Mouse (Mus musculus): Measurements from ENCODE around the gene Pgghg. TPM values are rescaled to one million over a fixed set of nuclear protein-coding genes. Genes with fewer than 3 reads are reported as not detected.

The Pgghg gene
- polyA plus RNA-seq, 1 experiment from 2014 or later: 13.9 TPM

DNA sequence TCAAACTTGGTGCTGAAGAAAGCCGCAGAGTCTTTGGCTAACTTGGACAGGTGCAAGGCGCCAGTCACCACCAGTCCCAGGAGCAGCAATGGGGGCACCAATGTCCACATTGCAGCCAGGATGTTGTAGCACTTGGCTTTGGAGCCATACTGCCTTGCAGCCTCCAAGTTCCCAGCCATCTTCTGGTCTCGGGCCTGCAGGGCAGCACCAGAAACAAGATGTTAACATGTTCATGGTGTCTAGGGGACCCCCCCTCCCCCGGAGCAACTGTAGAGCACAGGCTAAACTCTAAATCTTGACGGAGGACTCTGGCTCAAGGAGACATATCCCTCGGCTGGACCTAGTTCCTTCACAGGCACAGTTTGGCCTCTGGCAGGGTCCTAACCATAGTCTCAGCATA, 8.1 kb downstream of the Pgghg start:
- H3K36me3 ChIP-seq: peaks cover 38% of the 10 kb centered on the region
- H3K4me3 ChIP-seq: no peak overlapping the region
- no peak overlapping the region for H3K27ac ChIP-seq (ENCODE audit: poor library complexity, severe bottlenecking)
- H3K4me1 ChIP-seq (replicated peaks): peaks cover 56% of the 10 kb centered on the region
- no peak overlapping the region for H3K4me2 ChIP-seq
- H3K9ac ChIP-seq: no peak overlapping the region
- no peak for ATAC-seq (ENCODE audit: insufficient number of reproducible peaks, low FRiP score)
- no peaks in the 10 kb centered on the region for H3K9me3 ChIP-seq (replicated peaks)
- WGBS: 87% methylated on average over 6 of the region's 6 CpGs
- H3K27me3 ChIP-seq (replicated peaks): no peaks in the 10 kb centered on the region

DNA sequence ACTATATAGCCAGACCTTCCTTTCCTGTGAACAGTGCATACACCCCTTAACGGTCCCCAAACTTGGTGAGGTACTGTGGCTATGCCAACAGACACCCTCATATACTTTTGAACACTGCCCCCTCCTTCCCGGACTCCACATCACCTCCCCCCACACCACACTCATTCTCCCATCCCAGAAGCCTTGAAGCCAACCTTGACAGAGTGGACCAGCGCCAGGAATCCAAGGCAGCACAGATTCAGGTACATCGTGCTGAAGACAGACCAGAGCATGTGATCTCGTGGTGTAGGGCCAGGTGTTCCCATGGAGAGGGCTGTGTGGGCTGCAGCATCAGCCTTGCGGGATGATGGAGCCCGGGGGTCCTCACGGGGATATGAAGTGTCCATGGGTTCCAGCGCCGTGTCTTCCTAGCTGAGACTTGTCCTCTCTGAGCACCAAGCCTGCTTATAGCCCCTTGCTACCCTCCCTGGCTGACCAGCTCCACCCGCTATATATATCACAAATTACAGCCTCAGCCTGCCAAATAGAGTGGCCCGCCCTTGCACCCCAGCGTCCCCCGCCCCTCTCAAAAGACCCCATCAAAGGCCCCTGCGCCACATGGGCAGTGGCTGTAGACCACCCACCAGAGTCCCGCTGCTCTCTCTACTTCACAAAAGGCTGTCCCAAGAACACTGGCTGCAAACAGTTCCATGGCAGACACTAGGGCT, 8.8 kb downstream of the Pgghg start, which contains the start of gene Ifitm5:
Ifitm5 (minus strand) TSS at position 468 of the 707 bp plus-strand sequence.
- no peaks in the 10 kb centered on the region for H3K9me3 ChIP-seq (replicated peaks)
- H3K4me3 ChIP-seq: no peak within 1 kb of the TSS
- ATAC-seq (ENCODE audit: insufficient number of reproducible peaks, low FRiP score): no peak
- no peaks in the 10 kb centered on the region for H3K27me3 ChIP-seq (replicated peaks)
- H3K4me1 ChIP-seq (replicated peaks): peaks cover 63% of the 10 kb centered on the region
- peak within 1 kb of the TSS; percentile 18; the same call in 1 of the 2 replicates for H3K4me2 ChIP-seq
- H3K9ac ChIP-seq: peak within 1 kb of the TSS; percentile 25; the same call in 1 of the 2 replicates
- H3K36me3 ChIP-seq: peaks cover 34% of the 10 kb centered on the region
- peak within 1 kb of the TSS; percentile 30; the same call in 1 of the 2 replicates for H3K27ac ChIP-seq (ENCODE audit: poor library complexity, severe bottlenecking)
- WGBS: 83% methylated on average over 16 of the region's 16 CpGs

DNA sequence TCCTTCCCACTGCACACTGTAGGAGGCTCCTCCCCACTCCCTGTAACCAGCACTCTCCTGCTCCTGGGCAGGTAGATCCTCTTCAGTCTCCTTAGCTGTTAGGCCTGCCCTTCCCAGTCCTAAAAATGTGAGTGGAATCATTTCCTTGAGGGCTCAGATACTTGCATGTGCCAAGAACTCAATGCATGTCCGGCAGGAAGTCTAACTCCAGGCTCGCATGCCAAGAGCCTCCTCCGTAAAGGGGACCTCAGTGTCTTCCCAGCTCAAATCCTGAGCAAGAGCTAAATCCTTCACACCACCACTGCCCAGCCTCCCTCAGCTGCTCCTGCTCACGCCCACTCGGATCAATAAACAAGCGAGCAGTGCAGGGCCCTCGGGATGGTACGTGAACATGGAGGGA, 9.9 kb downstream of the Pgghg start:
- Histone ChIP-seq H3K4me1 (replicated peaks) (peaks cover 68% of the 10 kb centered on the region), H3K4me2 (peak overlapping the region; percentile 18; the same call in 1 of the 2 replicates), H3K27ac (ENCODE audit: poor library complexity, severe bottlenecking) (peak overlapping the region; percentile 30; the same call in 1 of the 2 replicates), H3K9me3 (replicated peaks) (no peaks in the 10 kb centered on the region), H3K4me3 (no peak overlapping the region), H3K9ac (peak overlapping the region; percentile 25; the same call in 1 of the 2 replicates), H3K36me3 (peaks cover 26% of the 10 kb centered on the region), H3K27me3 (replicated peaks) (no peaks in the 10 kb centered on the region)
- 51% methylated on average over 8 of the region's 8 CpGs for WGBS
- no peak for ATAC-seq (ENCODE audit: insufficient number of reproducible peaks, low FRiP score)

DNA sequence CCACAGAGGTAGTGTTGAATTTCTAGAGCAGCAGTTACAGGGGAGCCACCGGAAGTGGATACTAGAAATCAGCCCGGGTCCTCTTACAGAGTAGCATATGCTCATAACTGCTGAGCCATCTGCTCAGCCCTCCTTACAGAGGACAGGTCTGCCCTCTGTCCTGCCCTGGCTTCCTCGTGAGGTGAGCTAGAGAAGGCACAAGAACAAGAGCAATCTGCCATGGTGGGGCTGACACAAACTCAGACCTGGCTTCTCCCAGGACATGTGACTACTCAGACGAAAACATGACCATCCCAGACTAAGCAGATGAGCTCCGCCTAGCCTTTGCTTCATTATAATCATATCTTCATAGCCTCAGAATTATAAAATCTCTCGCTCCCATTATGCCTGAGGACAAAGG, 10.6 kb downstream of the Pgghg start:
- H3K4me2 ChIP-seq: no peak overlapping the region
- ATAC-seq (ENCODE audit: insufficient number of reproducible peaks, low FRiP score): no peak
- WGBS: 73% methylated on average over 6 of the region's 6 CpGs
- no peaks in the 10 kb centered on the region for H3K9me3 ChIP-seq (replicated peaks)
- no peak overlapping the region for H3K9ac ChIP-seq
- no peaks in the 10 kb centered on the region for H3K27me3 ChIP-seq (replicated peaks)
- H3K4me3 ChIP-seq: no peak overlapping the region
- peaks cover 67% of the 10 kb centered on the region for H3K4me1 ChIP-seq (replicated peaks)
- no peak overlapping the region for H3K27ac ChIP-seq (ENCODE audit: poor library complexity, severe bottlenecking)
- H3K36me3 ChIP-seq: peaks cover 23% of the 10 kb centered on the region

DNA sequence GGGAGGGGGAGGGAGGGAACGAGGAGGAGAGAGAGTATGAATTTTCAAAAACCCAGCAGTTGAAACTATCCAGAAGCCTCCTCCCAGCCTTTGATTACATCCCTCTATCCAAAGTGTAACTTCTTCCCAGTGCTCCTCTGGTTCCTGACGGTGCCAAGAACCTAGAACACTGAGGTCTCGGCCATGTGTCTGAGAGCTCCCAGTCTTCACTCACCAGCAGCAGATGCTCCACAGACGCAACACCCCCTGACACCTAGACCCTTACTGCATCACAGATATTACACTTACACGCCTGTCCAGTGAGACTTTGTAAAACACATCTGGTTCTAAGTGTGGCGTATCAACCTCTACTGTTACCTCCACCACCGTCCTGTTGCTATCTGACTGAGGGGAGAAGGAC, 11.2 kb downstream of the Pgghg start:
- no peak overlapping the region for H3K9ac ChIP-seq
- no peaks in the 10 kb centered on the region for H3K9me3 ChIP-seq (replicated peaks)
- H3K27me3 ChIP-seq (replicated peaks): no peaks in the 10 kb centered on the region
- H3K4me3 ChIP-seq: no peak overlapping the region
- 70% methylated on average over 7 of the region's 7 CpGs for WGBS
- no peak for ATAC-seq (ENCODE audit: insufficient number of reproducible peaks, low FRiP score)
- no peak overlapping the region for H3K27ac ChIP-seq (ENCODE audit: poor library complexity, severe bottlenecking)
- H3K4me2 ChIP-seq: no peak overlapping the region
- peaks cover 21% of the 10 kb centered on the region for H3K36me3 ChIP-seq
- H3K4me1 ChIP-seq (replicated peaks): peaks cover 61% of the 10 kb centered on the region

DNA sequence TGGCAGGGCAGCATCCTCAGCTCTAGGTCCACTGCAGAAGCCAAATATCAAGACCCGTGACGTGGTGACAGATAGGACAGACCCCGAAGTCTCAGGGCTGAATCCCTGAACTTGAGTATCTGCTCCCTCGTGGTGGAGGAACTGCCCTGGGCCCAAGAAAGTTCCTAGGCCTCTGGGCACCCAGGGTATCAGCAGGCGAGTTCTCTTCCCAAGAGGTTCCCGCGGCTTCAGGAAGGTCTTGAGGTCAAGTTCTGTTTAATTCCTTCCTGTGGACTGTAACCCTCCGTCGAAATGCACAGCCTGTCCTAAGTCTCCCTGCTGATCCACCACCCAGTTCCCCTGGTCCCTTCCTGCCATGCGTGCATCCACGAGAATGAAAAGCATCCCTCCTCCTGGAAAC, 11.9 kb downstream of the Pgghg start:
- peak overlapping the region; percentile 81 for H3K4me2 ChIP-seq
- H3K9me3 ChIP-seq (replicated peaks): no peaks in the 10 kb centered on the region
- peaks cover 54% of the 10 kb centered on the region for H3K4me1 ChIP-seq (replicated peaks)
- no peak overlapping the region for H3K27ac ChIP-seq (ENCODE audit: poor library complexity, severe bottlenecking)
- H3K4me3 ChIP-seq: no peak overlapping the region
- WGBS: 66% methylated on average over 11 of the region's 11 CpGs
- H3K36me3 ChIP-seq: peaks cover 14% of the 10 kb centered on the region
- ATAC-seq (ENCODE audit: insufficient number of reproducible peaks, low FRiP score): no peak
- no peak overlapping the region for H3K9ac ChIP-seq
- peaks cover 4% of the 10 kb centered on the region; the same call in 1 of the 2 replicates for H3K27me3 ChIP-seq (replicated peaks)

DNA sequence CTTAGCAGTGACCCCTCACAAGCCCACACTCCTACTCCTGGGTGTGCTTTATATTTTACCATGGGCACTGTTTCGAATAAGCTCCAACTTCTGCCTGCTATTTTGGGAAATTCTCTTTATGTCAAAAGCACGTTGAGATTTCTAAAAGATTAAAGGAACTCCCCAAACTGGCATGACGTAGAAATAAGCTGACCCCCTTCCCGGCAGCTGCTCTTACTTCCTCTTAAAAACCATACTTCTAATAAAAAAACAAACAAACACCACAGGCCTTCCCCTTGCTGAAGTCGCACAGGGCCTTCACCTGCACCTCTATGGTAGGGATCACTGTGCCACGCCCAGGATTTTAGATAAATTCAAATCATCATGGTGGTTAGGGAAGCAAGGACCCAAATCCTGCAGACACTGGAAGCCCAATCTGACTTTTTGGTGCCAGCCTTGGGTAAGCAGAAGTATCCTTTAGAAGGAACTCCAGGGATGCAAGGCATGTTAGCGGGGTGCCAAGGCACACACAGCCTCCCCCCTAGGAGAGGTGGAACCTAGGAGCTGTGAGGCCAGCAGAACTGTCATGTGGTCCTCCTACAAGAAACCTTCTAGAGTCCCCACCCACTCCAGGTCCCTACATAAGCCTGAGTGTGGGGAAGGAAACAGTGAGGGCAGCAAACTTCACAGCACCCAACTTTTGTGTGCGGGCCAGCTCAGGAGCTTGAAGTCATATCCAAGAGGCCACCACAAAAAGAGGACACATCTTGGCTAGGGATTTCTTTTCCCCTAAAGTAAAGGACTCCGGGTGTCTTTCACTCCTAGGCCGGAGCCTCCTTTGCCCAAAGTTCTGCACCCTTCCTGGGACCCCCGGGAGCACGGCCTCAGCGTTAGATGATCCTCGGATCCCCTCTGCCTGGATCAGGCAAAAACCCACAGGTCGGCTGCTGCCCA, 12.9 kb downstream of the Pgghg start:
- Histone ChIP-seq H3K27me3 (replicated peaks) (peaks cover 13% of the 10 kb centered on the region; the same call in 1 of the 2 replicates), H3K4me2 (peak overlapping the region; percentile 81), H3K4me1 (replicated peaks) (peaks cover 47% of the 10 kb centered on the region), H3K27ac (ENCODE audit: poor library complexity, severe bottlenecking) (no peak overlapping the region), H3K4me3 (peak overlapping the region; percentile 72), H3K9me3 (replicated peaks) (no peaks in the 10 kb centered on the region), H3K36me3 (peaks cover 8% of the 10 kb centered on the region; the same call in 1 of the 2 replicates), H3K9ac (peak overlapping the region; percentile 84)
- 56% methylated on average over 15 of the region's 15 CpGs for WGBS
- no peak for ATAC-seq (ENCODE audit: insufficient number of reproducible peaks, low FRiP score)

DNA sequence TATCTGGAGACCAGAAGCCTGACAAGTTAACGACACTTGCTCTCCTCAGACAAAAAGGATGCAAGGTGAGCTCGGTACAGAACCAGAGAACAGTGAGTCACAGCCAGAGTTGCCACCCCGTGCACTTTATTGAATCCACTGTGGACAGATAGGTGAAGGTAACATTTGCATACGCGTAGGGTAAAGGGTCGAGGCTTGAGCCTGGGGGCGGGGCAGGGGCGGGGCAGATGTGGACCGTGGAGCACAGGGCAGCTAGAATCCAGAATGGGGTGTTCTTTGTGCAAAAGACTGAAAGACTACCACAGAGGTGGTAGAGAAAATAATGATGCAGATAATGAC, 13.5 kb downstream of the Pgghg start:
- Histone ChIP-seq H3K4me2 (peak overlapping the region; percentile 81), H3K4me1 (replicated peaks) (peaks cover 47% of the 10 kb centered on the region), H3K4me3 (peak overlapping the region; percentile 72), H3K9me3 (replicated peaks) (no peaks in the 10 kb centered on the region), H3K9ac (peak overlapping the region; percentile 84), H3K27me3 (replicated peaks) (peaks cover 13% of the 10 kb centered on the region; the same call in 1 of the 2 replicates), H3K36me3 (peaks cover 3% of the 10 kb centered on the region; the same call in 1 of the 2 replicates), H3K27ac (ENCODE audit: poor library complexity, severe bottlenecking) (no peak overlapping the region)
- WGBS: 10% methylated on average over 9 of the region's 9 CpGs
- ATAC-seq (ENCODE audit: insufficient number of reproducible peaks, low FRiP score): no peak

DNA sequence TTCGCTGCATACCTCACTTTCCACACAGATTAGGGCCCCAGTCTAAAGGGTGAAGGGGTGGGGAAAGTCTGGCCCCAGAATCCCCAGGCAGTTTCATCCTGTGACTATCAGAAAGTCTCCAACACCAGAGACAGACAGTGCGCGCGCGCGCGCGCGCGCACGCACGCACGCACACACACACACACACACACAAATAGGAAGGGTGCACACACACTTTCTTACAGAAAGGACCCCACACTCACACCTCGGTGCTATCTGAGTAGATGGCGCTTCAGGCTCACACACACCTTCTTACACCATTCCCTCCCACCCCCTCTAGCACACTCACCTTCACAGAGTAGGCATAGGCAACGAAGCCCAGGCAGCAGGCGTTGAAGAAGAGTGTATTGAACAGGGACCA, 14.2 kb downstream of the Pgghg start:
- H3K9me3 ChIP-seq (replicated peaks): no peaks in the 10 kb centered on the region
- ATAC-seq (ENCODE audit: insufficient number of reproducible peaks, low FRiP score): no peak
- peak overlapping the region; percentile 84 for H3K9ac ChIP-seq
- peak overlapping the region; percentile 72 for H3K4me3 ChIP-seq
- WGBS: 8% methylated on average over 17 of the region's 17 CpGs
- H3K36me3 ChIP-seq: peaks cover 3% of the 10 kb centered on the region; the same call in 1 of the 2 replicates
- H3K27me3 ChIP-seq (replicated peaks): peaks cover 13% of the 10 kb centered on the region; the same call in 1 of the 2 replicates
- peak overlapping the region; percentile 81 for H3K4me2 ChIP-seq
- H3K27ac ChIP-seq (ENCODE audit: poor library complexity, severe bottlenecking): peak overlapping the region; percentile 91
- H3K4me1 ChIP-seq (replicated peaks): peaks cover 44% of the 10 kb centered on the region

DNA sequence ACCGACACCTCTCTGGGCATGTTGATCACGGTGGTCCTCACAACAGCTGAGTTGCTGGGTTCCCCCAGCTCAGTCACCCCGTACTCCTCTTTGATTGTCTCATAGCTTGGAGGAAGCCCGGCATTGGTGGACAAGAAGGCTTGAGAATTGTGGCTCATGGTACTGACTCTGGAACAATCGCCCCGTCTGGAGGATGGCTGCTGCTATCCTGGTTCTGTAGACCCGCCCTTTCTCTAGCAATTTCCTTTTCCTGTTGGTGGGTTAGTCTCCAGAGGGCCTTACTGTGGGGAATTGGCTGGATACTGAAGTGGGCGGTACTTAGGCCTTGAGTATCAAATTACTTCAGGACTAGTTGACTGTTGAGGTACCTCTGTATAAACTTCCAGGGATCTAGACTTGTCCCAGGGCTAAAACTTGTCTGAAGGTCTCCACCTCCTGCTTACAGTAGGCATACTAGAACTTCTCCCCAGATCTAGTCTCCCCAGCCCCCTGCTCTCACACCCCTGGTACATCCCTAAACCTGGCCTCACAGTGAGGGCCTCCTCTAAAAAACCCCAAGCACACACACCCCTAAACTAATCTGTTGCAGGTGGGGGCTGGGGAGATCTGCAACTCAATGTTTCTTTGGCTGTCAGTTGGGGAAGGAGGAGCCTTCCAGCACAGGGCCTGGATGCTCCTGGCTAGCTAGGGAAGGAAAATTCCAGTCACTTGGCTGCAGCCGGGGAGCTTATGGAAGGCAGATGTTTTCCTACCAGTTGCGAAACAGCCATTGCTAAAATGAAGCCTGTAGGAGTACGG, 14.8 kb downstream of the Pgghg start, which contains the start of the genes Gm45717 and Ifitm2:
Gm45717 (minus strand) TSS at position 180 of the 798 bp plus-strand sequence.
Ifitm2 (minus strand) TSS at position 230 of the 798 bp plus-strand sequence.
- H3K36me3 ChIP-seq: peaks cover 3% of the 10 kb centered on the region; the same call in 1 of the 2 replicates
- peaks cover 13% of the 10 kb centered on the region; the same call in 1 of the 2 replicates for H3K27me3 ChIP-seq (replicated peaks)
- WGBS: 8% methylated on average over 11 of the region's 11 CpGs
- peak within 1 kb of the TSS; percentile 81 for H3K4me2 ChIP-seq
- H3K4me1 ChIP-seq (replicated peaks): peaks cover 38% of the 10 kb centered on the region
- peak; percentile 87 for ATAC-seq (ENCODE audit: insufficient number of reproducible peaks, low FRiP score)
- H3K9me3 ChIP-seq (replicated peaks): no peaks in the 10 kb centered on the region
- H3K4me3 ChIP-seq: peak within 1 kb of the TSS; percentile 72
- H3K27ac ChIP-seq (ENCODE audit: poor library complexity, severe bottlenecking): peak within 1 kb of the TSS; percentile 91
- H3K9ac ChIP-seq: peak within 1 kb of the TSS; percentile 84
